Mouse (Mus musculus) ovary, postnatal 36 days (tissue): ENCODE measurements around the gene Elobl.

ENCODE experiments used
- DNase-seq: peaks from one replicate; pipeline ENCODE4 v3.0.0; 2022; ENCODE audit warnings: low spot score, mixed read lengths

Elobl gene

GRCm38 (mm10) chr11:88934089-88935000 is 32.4 kb downstream of the Elobl start:
- DNase-seq: no peak

- DNase-seq: no peak
These were observed 33.7 kb downstream of the Elobl start for GRCm38 (mm10) chr11:88933030-88933429.

- no peak for DNase-seq
These were observed 34.8 kb downstream of the Elobl start for GRCm38 (mm10) chr11:88931692-88932530.

- DNase-seq: no peak
These were observed 40.2 kb downstream of the Elobl start for GRCm38 (mm10) chr11:88926566-88926965.
